Mouse (Mus musculus) CH12.LX (cell line): ENCODE results near the gene B3gnt2.

Experiments
- BHLHE40 ChIP-seq: IDR thresholded peaks from 2 replicates; pipeline ENCODE4 v1.6.1; 2011; ENCODE audit warnings: mild to moderate bottlenecking, low read depth, low read length, improper control_type of control experiment
- CTCF ChIP-seq, 2 experiments: IDR thresholded peaks in 1 of 2; conservative IDR thresholded peaks in 1 of 2; 2 replicates each; pipeline ENCODE4 v1.5.1; 2011 to 2012; ENCODE audit warnings: low read depth in 2 of 2, low read length in 2 of 2, improper control_type of control experiment in 1 of 2, inconsistent platforms in 1 of 2, mild to moderate bottlenecking in 1 of 2, moderate library complexity in 1 of 2
- E2F4 ChIP-seq: IDR thresholded peaks from 2 replicates; pipeline ENCODE4 v1.6.1; 2011; ENCODE audit warnings: low read depth, low read length, improper control_type of control experiment; ENCODE audit not compliant: insufficient replicate concordance
- ELF1 ChIP-seq: IDR thresholded peaks from 2 replicates; pipeline ENCODE4 v1.6.1; 2014; ENCODE audit warnings: low read depth, mild to moderate bottlenecking, inconsistent platforms, low read length, improper control_type of control experiment
- EP300 ChIP-seq: IDR thresholded peaks from 2 replicates; pipeline ENCODE4 v1.6.1; 2011; ENCODE audit warnings: low read length, improper control_type of control experiment
- ETS1 ChIP-seq: conservative IDR thresholded peaks from 2 replicates; pipeline ENCODE4 v1.6.1; 2012; ENCODE audit warnings: low read depth, mild to moderate bottlenecking, inconsistent platforms, low read length, improper control_type of control experiment, moderate library complexity
- GABPA ChIP-seq: IDR thresholded peaks from 2 replicates; pipeline ENCODE4 v1.6.1; 2012; ENCODE audit warnings: low read depth, low read length, improper control_type of control experiment, inconsistent platforms; ENCODE audit not compliant: insufficient replicate concordance
- HCFC1 ChIP-seq: IDR thresholded peaks from 2 replicates; pipeline ENCODE4 v1.6.1; 2012; ENCODE audit warnings: low read depth, mild to moderate bottlenecking, inconsistent platforms, low read length, improper control_type of control experiment
- KAT2A ChIP-seq: IDR thresholded peaks from 2 replicates; pipeline ENCODE4 v1.6.1; 2012; ENCODE audit warnings: low read length, improper control_type of control experiment, inconsistent platforms; ENCODE audit not compliant: insufficient replicate concordance
- MAFK ChIP-seq: IDR thresholded peaks from 2 replicates; pipeline ENCODE4 v1.6.1; 2011; ENCODE audit warnings: low read length, improper control_type of control experiment; ENCODE audit not compliant: insufficient replicate concordance
- POLR2A ChIP-seq: IDR thresholded peaks from 2 replicates; pipeline ENCODE4 v1.6.1; 2011; ENCODE audit warnings: low read depth, mild to moderate bottlenecking, improper control_type of control experiment, low read length
- RCOR1 ChIP-seq: conservative IDR thresholded peaks from 2 replicates; pipeline ENCODE4 v1.6.1; 2012; ENCODE audit warnings: low read depth, mild to moderate bottlenecking, inconsistent platforms, low read length, improper control_type of control experiment
- USF1 ChIP-seq: IDR thresholded peaks from 2 replicates; pipeline ENCODE4 v1.6.1; 2014; ENCODE audit warnings: low read depth, mild to moderate bottlenecking, inconsistent platforms, low read length, improper control_type of control experiment
- ZMIZ1 ChIP-seq: IDR thresholded peaks from 2 replicates; pipeline ENCODE4 v1.6.1; 2012; ENCODE audit warnings: low read depth, mild to moderate bottlenecking, inconsistent platforms, low read length, improper control_type of control experiment

DNA sequence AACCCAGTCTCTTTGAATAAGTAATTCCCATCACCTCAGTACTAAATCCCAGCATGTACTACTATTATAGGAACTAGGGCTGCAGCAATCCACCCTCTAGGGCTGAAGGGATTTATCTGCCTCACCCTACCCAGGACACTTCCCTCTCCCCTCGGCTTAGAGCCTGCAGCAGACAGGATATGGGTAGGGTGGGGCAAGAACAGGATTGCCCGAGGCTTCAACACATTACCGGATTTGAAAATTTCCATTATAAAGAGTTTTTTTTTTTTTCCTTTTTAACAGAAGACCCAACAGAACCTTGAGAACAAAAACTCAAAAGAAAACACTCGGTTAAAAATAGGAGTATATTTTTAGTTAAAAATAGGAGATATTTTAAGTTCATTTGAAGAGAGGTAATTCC lies 9.3 kb downstream of the B3gnt2 start:
- no peak for TF ChIP-seq EP300
- TF ChIP-seq CTCF (conservative IDR thresholded peaks at IDR 0.05 in 1 of 2, IDR thresholded peaks at IDR 0.05 in 1 of 2; ENCODE audit: low read depth in 2 of 2, low read length in 2 of 2): no peak
- no peak for TF ChIP-seq POLR2A
- no peak for TF ChIP-seq GABPA
- TF ChIP-seq E2F4: no peak
- TF ChIP-seq HCFC1: no peak
- TF ChIP-seq RCOR1: no peak
- TF ChIP-seq USF1: no peak
- TF ChIP-seq KAT2A: no peak
- no peak for TF ChIP-seq ETS1
- no peak for TF ChIP-seq ELF1
- TF ChIP-seq BHLHE40: no peak
- no peak for TF ChIP-seq ZMIZ1
- no peak for TF ChIP-seq MAFK
